Mouse (Mus musculus) limb, embryonic 11.5 days (tissue): ENCODE measurements at regions not wholly inside any gene's neighbourhood (a gene's known extent, or its start where the extent isn't known, plus 50 kb on each side); places are given as distances from the start of the nearest gene placed in this dataset.

Source experiments
- ATAC-seq: fragments of 200-750 bp; cut with Nextera tagmentation; 2 replicates; pipeline ENCODE4 v1.8.0; 2017; ENCODE audit warnings: low read depth; ENCODE audit not compliant: insufficient number of reproducible peaks, low FRiP score, low TSS enrichment
- DNase-seq: peaks from one replicate; pipeline ENCODE4 v3.0.0-alpha.2; 2015; ENCODE audit warnings: low spot score
- H3K27ac ChIP-seq: fragments of 300-500 bp; sonication (generic); replicated peaks from 2 replicates; pipeline ENCODE4 v1.5.1; 2014; ENCODE audit warnings: low read depth, mild to moderate bottlenecking, low read length
- H3K27me3 ChIP-seq: fragments of 300-500 bp; sonication (generic); 2 replicates; pipeline ENCODE4 v1.6.1; 2014; ENCODE audit warnings: mild to moderate bottlenecking, low read length, mixed read lengths; ENCODE audit not compliant: control insufficient read depth, insufficient read depth
- H3K36me3 ChIP-seq: fragments of 300-500 bp; sonication (generic); 2 replicates; pipeline ENCODE4 v1.6.1; 2014; ENCODE audit warnings: mild to moderate bottlenecking, low read length, moderate library complexity, mixed read lengths; ENCODE audit not compliant: control insufficient read depth, insufficient read depth
- H3K4me1 ChIP-seq: fragments of 300-500 bp; sonication (generic); 2 replicates; pipeline ENCODE4 v1.6.1; 2014; ENCODE audit warnings: low read length, mixed read lengths; ENCODE audit not compliant: control insufficient read depth, insufficient read depth
- H3K4me2 ChIP-seq: fragments of 300-500 bp; sonication (generic); 2 replicates; pipeline ENCODE4 v1.6.1; 2014; ENCODE audit warnings: low read depth, mild to moderate bottlenecking, moderate library complexity; ENCODE audit not compliant: severe bottlenecking
- H3K4me3 ChIP-seq: fragments of 300-500 bp; sonication (generic); 2 replicates; pipeline ENCODE4 v1.5.1; 2014; ENCODE audit warnings: low read depth, low read length
- H3K9ac ChIP-seq: fragments of 300-500 bp; sonication (generic); 2 replicates; pipeline ENCODE4 v1.6.1; 2014; ENCODE audit warnings: mild to moderate bottlenecking, low read length
- H3K9me3 ChIP-seq: fragments of 300-500 bp; sonication (generic); 2 replicates; pipeline ENCODE4 v1.6.1; 2016; ENCODE audit warnings: low read length; ENCODE audit not compliant: control insufficient read depth
- WGBS: fragments of 180-500 bp; shearing (Covaris S2); extraction: QIAGEN DNeasy Blood & Tissue Kit; methylation state at CpG from one replicate; pipeline ENCODE4 v1.1.7; 2014; 5-methylcytosine and 5-hydroxymethylcytosine counted together

DNA sequence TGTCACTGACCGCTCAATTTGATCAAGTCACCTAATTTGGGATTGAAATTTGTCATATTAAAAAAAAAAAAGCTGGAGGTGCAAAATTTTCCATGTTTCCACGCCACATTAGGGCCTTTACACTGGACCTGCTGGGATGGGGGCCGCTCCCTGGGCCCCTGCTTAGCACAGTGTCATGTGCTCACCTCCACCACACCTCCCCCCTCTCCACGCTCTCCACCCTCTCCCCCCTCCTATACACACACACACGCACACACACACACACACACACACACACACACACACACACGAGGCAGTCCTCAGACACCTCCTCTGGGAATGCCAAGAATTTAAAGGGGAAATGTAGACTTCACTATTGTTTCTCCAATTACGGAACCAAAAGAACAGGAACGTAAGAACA is 156.8 kb upstream of the Arid2 start:
- DNase-seq (no peak), ATAC-seq (no peak)
- no peak overlapping the region for H3K4me2 ChIP-seq
- H3K27me3 ChIP-seq = no peaks in the 10 kb centered on the region
- H3K4me3 ChIP-seq = no peak overlapping the region
- H3K9me3 ChIP-seq = no peaks in the 10 kb centered on the region
- no peak overlapping the region for H3K27ac ChIP-seq
- no peaks in the 10 kb centered on the region for H3K36me3 ChIP-seq
- WGBS = 74% methylated on average over 8 of the region's 8 CpGs
- H3K9ac ChIP-seq = no peak overlapping the region
- peaks cover 2% of the 10 kb centered on the region; the same call in 1 of the 2 replicates for H3K4me1 ChIP-seq

DNA sequence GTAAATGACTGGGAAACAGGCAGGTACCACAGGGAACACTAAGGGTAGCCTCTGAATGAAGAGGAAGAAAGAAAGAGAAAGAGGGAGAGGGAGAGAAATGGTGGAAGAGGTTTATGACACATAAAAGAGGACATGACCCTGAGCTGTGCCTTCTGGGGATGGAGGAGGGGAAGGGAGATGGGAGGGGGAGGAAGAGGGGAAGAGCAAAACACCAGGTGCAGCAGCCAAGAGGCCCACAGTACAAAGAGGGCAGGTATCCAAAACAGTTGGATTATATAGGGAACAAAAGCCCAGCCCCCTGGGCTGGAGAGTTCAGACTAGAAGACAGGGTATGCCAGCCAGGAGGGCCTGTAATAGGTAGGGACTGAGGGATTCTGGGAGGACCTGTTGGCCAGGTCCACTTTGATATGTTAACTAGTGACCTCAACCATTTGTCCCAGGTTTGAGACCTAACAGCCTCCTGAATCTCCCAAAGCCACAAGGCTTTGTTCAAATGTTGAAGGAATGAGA is 155.7 kb upstream of the Arid2 start:
- Histone ChIP-seq H3K36me3 (no peaks in the 10 kb centered on the region), H3K4me2 (no peak overlapping the region), H3K4me3 (no peak overlapping the region), H3K27me3 (no peaks in the 10 kb centered on the region), H3K9me3 (no peaks in the 10 kb centered on the region), H3K4me1 (peaks cover 2% of the 10 kb centered on the region; the same call in 1 of the 2 replicates), H3K27ac (no peak overlapping the region), H3K9ac (no peak overlapping the region)
- ATAC-seq (no peak), DNase-seq (no peak)

DNA sequence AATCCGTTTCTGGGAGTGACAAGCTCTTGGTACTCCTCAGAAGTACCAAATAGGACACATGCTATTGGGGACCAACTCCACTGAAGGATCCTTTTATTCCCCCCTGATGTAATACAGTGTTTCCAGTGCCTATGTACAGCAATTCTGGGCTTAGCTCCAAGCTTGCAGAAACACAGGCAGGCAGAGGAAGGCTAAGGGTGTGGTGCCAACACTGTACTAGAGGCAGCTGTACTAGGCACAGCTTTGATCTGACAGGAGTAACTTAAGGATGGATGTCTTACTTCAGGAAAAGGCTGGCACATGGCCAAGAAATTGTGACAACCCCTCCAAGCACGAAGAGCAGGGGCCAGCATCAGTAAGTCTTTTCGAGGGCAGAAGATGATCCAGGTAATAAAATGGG is 154.7 kb upstream of the Arid2 start:
- ATAC-seq = no peak
- Histone ChIP-seq H3K4me2 (no peak overlapping the region), H3K9ac (no peak overlapping the region), H3K4me3 (no peak overlapping the region), H3K27me3 (no peaks in the 10 kb centered on the region), H3K9me3 (no peaks in the 10 kb centered on the region), H3K4me1 (peaks cover 2% of the 10 kb centered on the region; the same call in 1 of the 2 replicates), H3K27ac (no peak overlapping the region), H3K36me3 (no peaks in the 10 kb centered on the region)
- WGBS = 75% methylated on average over 3 of the region's 3 CpGs
- no peak for DNase-seq

DNA sequence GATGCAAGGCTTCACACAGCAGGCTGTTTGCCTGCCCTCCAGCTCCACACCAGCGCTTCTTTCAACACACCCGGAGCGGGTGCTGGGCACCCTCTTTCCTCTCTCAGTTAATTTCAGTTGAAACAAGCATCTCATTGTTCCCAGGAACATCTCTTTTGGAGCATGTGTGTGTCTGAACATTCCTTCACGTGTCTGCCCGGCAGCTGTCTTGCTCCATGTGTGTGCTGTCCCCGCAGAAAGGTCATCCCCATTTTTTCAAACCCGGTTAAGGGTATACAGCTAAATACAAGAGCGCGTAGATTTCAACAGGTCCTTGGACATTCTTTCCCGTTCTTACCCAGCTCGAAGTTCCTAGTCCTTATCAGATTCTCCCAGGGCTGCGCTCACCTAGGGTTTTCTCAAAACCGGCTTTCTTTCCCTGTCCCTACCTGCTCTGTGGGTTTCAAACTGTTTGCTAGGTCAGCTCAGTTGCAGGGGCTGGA is 152.0 kb upstream of the Arid2 start:
- Histone ChIP-seq H3K4me1 (peaks cover 2% of the 10 kb centered on the region; the same call in 1 of the 2 replicates), H3K36me3 (no peaks in the 10 kb centered on the region), H3K4me2 (0 out of 2 replicates have a peak overlapping the region, but pooled peaks have one; percentile 5), H3K27me3 (no peaks in the 10 kb centered on the region), H3K9me3 (no peaks in the 10 kb centered on the region), H3K27ac (no peak overlapping the region), H3K4me3 (no peak overlapping the region), H3K9ac (no peak overlapping the region)
- DNase-seq = peak; percentile 32
- 28% methylated on average over 13 of the region's 13 CpGs for WGBS
- ATAC-seq = no peak

DNA sequence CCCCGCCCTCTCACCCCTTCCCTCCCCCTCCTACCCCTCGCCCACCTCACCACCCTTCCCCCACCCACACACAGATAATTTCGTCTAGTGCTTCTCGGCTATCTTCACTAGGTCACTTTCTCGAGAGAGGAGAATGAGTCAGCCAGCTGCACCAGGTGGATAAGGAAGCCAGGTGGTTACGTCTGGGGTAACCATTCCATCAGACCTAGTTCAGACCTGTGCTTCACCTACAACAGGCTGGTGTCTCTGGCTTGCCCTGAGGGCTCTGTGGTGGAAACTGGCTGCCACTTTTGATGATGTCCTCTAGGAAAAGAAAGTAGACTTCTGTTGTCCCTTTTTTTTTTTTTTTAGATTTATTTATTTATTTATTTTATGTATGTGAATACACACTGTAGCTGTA is 151.5 kb upstream of the Arid2 start:
- DNase-seq (no peak), ATAC-seq (no peak)
- 29% methylated on average over 6 of the region's 6 CpGs for WGBS
- Histone ChIP-seq H3K27me3 (no peaks in the 10 kb centered on the region), H3K27ac (no peak overlapping the region), H3K4me2 (no peak overlapping the region), H3K9me3 (no peaks in the 10 kb centered on the region), H3K4me3 (no peak overlapping the region), H3K4me1 (peaks cover 2% of the 10 kb centered on the region; the same call in 1 of the 2 replicates), H3K9ac (no peak overlapping the region), H3K36me3 (no peaks in the 10 kb centered on the region)

DNA sequence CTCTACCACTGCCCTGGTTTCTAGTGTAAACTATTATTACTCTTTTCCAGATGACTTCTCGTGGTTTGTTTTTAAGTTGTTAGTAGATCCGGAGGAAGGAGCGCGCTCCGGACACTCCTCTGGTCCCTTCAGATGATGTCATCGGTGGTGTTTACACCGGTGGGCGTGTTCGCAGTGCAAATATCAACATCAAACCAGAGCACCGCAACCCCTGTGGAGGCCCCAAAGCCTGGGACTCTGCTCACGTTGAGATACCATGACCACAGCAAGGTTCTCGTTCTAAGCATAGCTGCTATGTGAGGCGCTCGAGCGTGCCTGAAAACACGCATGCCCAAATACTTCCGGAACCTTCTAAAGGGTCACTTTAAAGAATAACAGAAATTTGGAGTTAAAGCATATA is 149.8 kb upstream of the Arid2 start:
- Histone ChIP-seq H3K4me3 (no peak overlapping the region), H3K4me2 (no peak overlapping the region), H3K9me3 (no peaks in the 10 kb centered on the region), H3K36me3 (no peaks in the 10 kb centered on the region), H3K27ac (no peak overlapping the region), H3K9ac (no peak overlapping the region), H3K4me1 (peaks cover 8% of the 10 kb centered on the region; the same call in 1 of the 2 replicates), H3K27me3 (no peaks in the 10 kb centered on the region)
- 97% methylated on average over 17 of the region's 17 CpGs for WGBS
- DNase-seq = no peak
- ATAC-seq = no peak

GRCm38 (mm10) chr15:96137945-96138344 is 149.4 kb upstream of the Arid2 start:
- no peak overlapping the region for H3K9ac ChIP-seq
- peaks cover 8% of the 10 kb centered on the region; the same call in 1 of the 2 replicates for H3K4me1 ChIP-seq
- ATAC-seq (no peak), DNase-seq (no peak)
- H3K27me3 ChIP-seq = no peaks in the 10 kb centered on the region
- no peak overlapping the region for H3K4me3 ChIP-seq
- H3K27ac ChIP-seq = no peak overlapping the region
- H3K4me2 ChIP-seq = no peak overlapping the region
- no peaks in the 10 kb centered on the region for H3K36me3 ChIP-seq
- 85% methylated on average over 3 of the region's 3 CpGs for WGBS
- H3K9me3 ChIP-seq = no peaks in the 10 kb centered on the region

DNA sequence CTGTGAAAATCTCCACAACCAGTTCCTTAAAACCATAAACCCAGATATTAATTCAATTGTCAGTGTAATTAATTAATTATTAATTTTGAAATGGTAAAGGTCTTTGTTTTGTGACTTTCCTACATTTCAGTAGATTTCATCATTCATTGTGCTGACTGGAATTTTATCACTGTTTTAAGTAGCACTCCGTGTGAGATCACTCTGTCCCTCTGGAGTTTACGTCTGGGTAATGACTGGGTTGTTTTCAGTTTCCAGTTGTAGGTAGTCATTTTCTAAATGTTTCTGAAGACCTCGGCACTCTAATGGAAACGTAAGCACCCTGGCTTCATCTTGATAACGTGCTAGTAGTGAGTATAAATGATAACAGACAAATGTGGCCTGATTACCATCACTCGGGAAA is 133.8 kb upstream of the Arid2 start:
- ATAC-seq = no peak
- 70% methylated on average over 6 of the region's 6 CpGs for WGBS
- H3K4me1 ChIP-seq = no peaks in the 10 kb centered on the region

DNA sequence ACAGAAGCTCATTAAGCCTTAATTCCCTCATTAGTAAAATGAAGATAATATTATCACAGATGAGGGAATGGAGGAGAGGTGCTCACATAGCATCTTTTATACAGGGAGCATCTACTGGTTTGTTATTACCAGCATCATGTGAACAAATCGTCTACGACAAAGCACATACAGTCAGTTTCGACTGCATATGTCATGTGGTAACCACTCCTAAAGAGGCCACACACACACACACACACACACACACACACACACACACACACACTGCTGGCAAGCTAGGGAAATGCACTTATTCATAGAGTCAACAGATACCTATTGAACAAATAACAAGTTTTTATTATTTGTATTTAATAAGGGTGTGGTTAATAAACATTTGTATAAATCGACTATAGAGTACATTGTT is 129.0 kb upstream of the Arid2 start:
- Histone ChIP-seq H3K4me1 (no peaks in the 10 kb centered on the region), H3K36me3 (no peaks in the 10 kb centered on the region), H3K27me3 (no peaks in the 10 kb centered on the region), H3K4me3 (no peak overlapping the region), H3K27ac (no peak overlapping the region), H3K4me2 (no peak overlapping the region), H3K9ac (no peak overlapping the region), H3K9me3 (no peaks in the 10 kb centered on the region)
- DNase-seq (no peak), ATAC-seq (no peak)
- 82% methylated on average over 4 of the region's 4 CpGs for WGBS

More for the DNA sequence above, 133.8 kb upstream of the Arid2 start:
- H3K4me2 ChIP-seq = no peak overlapping the region
- H3K9me3 ChIP-seq = no peaks in the 10 kb centered on the region
- no peak for DNase-seq
- no peak overlapping the region for H3K9ac ChIP-seq
- H3K36me3 ChIP-seq = no peaks in the 10 kb centered on the region
- H3K4me3 ChIP-seq = no peak overlapping the region
- H3K27ac ChIP-seq = no peak overlapping the region
- no peaks in the 10 kb centered on the region for H3K27me3 ChIP-seq
